Mouse (Mus musculus): Measurements from ENCODE around the gene Olfr876.
"Not testable (repeated sequence)": the region's sequence is repeated elsewhere in the genome, so short reads cannot be mapped to it uniquely, and the experiment has no call there.

Olfr876 gene

GRCm38 (mm10) chr9:37802731-37803130, at the start of gene Olfr876:
Olfr876 (plus strand) TSS chr9:37803031.
- in situ Hi-C loops (cut with MboI, MseI), result no loop called here

- in situ Hi-C loops (cut with MboI, MseI), result loop anchor here (5.0 kb wide), 1 partner anchor 66 kb away; no protein-coding TSS in a partner anchor
These were observed 41.1 kb upstream of the Olfr876 start for GRCm38 (mm10) chr9:37761728-37762127.

GRCm38 (mm10) chr9:37762541-37762940, 40.3 kb upstream of the Olfr876 start:
- in situ Hi-C loops (cut with MboI, MseI), result loop anchor here (5.0 kb wide), 1 partner anchor 65 kb away; no protein-coding TSS in a partner anchor

- in situ Hi-C loops (cut with MboI, MseI), result no loop called here
These were observed 32.2 kb upstream of the Olfr876 start for GRCm38 (mm10) chr9:37770661-37771060.

DNA sequence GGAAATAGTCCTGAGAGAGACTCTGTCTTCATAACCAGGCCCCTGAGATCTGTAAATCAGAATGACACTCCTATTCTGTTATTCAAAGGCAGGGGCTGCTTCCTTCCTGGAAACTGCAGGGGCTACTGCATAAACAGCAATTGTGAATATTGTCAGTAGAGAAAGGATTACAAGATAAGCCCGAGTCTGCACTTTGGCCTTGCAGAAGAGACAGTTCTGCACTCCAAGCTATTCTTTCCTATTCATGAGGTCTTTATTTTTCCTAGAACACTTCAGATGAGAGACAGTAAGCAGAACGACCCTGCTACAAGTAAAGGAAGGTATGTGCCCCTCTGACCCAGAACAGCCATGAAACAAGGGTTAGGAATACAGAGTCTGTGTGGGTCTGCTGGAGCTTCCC, 31.1 kb upstream of the Olfr876 start, which contains the start of gene Olfr875:
Gene Olfr875, plus strand, starts transcription at position 99 of the 400 bp plus-strand sequence.
- in situ Hi-C loops (cut with MboI, MseI), result no loop called here

- in situ Hi-C loops (cut with MboI, MseI), result no loop called here
These were observed 20.0 kb upstream of the Olfr876 start for GRCm38 (mm10) chr9:37782766-37783260.

DNA sequence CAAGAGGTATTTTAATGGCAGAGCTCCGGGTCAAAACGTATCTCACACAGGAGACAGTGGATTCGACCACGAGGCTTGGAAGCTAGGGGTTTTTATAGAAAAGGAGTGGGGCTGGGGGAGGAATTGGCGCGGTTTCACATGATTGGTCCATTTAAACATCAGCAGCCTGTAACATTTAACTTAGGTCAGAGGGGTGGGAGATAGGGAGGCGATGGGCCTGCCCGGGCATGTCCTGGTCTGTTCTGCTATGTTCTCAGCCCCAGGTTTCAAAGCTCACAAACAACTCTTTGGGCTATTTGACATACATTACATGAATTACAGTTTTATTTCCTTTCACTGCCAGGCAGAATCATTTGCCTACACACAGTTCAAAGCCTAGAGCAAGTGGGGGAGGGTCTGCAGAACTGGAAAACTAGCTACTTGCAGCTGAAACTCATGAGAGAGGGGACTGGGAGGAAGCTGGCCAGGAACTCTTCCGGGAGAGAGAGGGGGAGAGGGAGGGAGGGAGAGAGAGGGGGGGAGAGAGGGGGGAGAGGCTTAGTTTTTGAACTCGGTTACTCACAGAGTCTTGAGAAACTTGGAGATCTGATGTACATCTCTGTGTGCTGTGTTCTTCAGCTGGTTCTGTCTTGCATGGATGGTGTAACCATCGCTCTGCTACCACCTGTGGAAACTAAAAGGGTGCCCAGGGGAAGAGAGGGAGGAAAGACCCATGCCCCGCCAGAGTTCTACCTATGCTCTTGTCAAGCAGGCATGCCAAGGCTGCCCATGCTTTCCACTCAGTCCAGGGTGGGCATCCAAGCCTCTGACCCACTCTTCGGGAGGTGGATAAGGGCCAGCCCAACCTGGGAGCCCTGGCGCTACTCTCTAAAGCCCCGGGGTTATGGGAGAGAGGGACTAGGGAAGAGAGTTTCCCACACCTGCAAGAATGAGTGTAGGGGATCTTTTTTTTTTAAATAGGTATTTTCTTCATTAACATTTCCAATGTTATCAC, 19.1 kb upstream of the Olfr876 start:
- in situ Hi-C loops (cut with MboI, MseI), result not testable (repeated sequence)

DNA sequence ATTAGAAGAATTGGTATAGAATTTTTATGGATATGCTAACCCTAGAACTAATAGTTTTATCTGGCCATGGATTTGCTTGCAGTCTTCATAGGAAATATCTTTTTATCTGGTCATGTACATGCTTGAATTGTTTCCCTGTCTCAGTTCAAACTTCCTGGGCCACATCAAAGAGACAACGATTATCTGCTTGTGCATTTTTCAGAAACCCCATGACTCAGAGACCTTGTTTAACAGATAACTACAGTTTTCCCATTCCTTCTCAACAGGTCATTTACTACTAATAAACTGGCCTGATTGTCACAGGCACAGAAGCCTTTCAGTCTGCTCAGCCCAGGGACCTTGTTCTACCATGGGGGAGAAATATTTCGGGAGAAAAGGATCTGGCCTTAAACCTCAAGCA, 16.4 kb upstream of the Olfr876 start:
- in situ Hi-C loops (cut with MboI, MseI), result no loop called here

DNA sequence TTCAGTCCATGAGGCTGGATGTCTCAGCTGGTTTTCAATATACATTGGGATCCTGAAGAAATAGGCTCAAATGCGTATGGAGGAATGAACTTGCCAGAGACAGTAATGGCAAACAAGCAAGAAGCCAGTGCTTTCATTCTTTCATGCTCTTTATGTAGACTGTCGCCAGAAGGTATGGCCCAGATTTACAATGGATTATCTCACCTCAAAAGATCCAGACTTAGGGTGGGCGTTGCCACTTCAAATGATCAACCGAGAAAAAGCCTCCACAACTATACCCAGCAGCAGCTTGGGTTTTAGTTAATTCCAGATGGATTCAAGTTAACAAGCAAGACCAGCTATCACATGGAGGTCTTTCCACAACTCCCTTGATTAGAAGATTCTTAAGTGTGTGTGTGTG, 776 bp upstream of the Olfr876 start:
- in situ Hi-C loops (cut with MboI, MseI), result no loop called here

- in situ Hi-C loops (cut with MboI, MseI), result no loop called here
These were observed 4.4 kb downstream of the Olfr876 start for GRCm38 (mm10) chr9:37807235-37807634.

GRCm38 (mm10) chr9:37808456-37808855, 5.6 kb downstream of the Olfr876 start:
- in situ Hi-C loops (cut with MboI, MseI), result no loop called here

DNA sequence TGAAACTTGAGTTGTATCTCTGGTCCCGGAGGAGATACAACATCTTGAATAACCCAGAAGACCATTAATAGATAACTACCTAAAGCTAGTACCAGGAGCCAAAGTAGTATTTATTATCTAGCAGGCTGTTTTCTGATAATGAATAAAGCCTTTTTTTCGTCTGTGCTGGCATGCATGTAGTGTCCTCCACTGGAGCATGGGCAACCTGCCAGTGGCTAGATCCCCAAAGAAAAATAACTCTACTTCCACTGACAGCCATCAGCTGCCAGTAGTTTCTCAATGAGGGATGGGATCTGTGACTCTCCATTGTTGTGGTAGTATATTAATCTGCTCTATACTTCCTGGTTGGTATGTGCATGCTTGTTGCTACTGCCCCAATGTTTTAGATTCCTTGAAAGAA, 6.1 kb downstream of the Olfr876 start:
- in situ Hi-C loops (cut with MboI, MseI), result no loop called here

- in situ Hi-C loops (cut with MboI, MseI), result no loop called here
These were observed 11.9 kb downstream of the Olfr876 start for GRCm38 (mm10) chr9:37814696-37815095.

- in situ Hi-C loops (cut with MboI, MseI), result loop anchor here (5.0 to 10.0 kb wide), 2 partner anchors 68 to 125 kb away; no protein-coding TSS in a partner anchor
These were observed 27.1 kb downstream of the Olfr876 start for GRCm38 (mm10) chr9:37829881-37830280.

DNA sequence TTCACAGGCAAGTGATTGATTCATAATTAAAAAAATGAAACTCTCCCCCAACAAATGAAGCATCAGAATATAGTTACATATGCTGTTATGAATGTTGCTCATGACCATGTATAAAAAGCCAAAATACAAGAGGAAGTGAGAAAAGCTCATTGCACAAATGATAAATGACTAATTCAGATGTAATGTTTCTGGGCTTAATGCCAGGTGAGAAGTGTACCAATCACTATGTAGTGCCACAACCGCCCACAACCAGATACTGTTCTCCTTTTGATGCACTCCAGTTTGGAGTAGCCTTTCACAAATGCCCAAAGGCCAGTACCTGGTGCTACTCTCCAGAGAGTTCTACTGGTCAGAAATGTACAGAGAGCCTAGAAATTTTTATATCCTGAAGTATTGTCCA, 30.5 kb downstream of the Olfr876 start:
- in situ Hi-C loops (cut with MboI, MseI), result no loop called here

- in situ Hi-C loops (cut with MboI, MseI), result no loop called here
These were observed 46.4 kb downstream of the Olfr876 start for GRCm38 (mm10) chr9:37849267-37849666.

- in situ Hi-C loops (cut with MboI, MseI), result no loop called here
These were observed 51.1 kb downstream of the Olfr876 start, which contains the start of gene Olfr877 for GRCm38 (mm10) chr9:37853969-37854368. Olfr877 (plus strand) TSS chr9:37854269.
